Mouse (Mus musculus): ENCODE data around the gene Rptor. TPM values are rescaled to one million over a fixed set of nuclear protein-coding genes. Genes with fewer than 3 reads are reported as not detected.

Gene Rptor
- total RNA-seq, 4 experiments from 2014 or later = 59.2 to 68.7 (median 63.5) TPM

- no peak for DNase-seq (ENCODE audit: low spot score in 2 of 2)
Measured at GRCm38 (mm10) chr11:119808647-119809280, 206.1 kb downstream of the Rptor start.

GRCm38 (mm10) chr11:119809309-119809708 lies 206.6 kb downstream of the Rptor start:
- no peak for DNase-seq (ENCODE audit: low spot score in 2 of 2)

GRCm38 (mm10) chr11:119811022-119811421 lies 208.3 kb downstream of the Rptor start:
- peak; percentile 61 to 65 for DNase-seq (ENCODE audit: low spot score in 2 of 2)

GRCm38 (mm10) chr11:119811598-119811997 lies 208.9 kb downstream of the Rptor start:
- no peak for DNase-seq (ENCODE audit: low spot score in 2 of 2)

GRCm38 (mm10) chr11:119812093-119812492 lies 209.4 kb downstream of the Rptor start:
- DNase-seq (ENCODE audit: low spot score in 2 of 2) = no peak

- DNase-seq (ENCODE audit: low spot score in 2 of 2) = no peak
Measured at GRCm38 (mm10) chr11:119814035-119814558, 211.4 kb downstream of the Rptor start.

GRCm38 (mm10) chr11:119816798-119817361 lies 214.2 kb downstream of the Rptor start:
- no peak for DNase-seq (ENCODE audit: low spot score in 2 of 2)

- no peak for DNase-seq (ENCODE audit: low spot score in 2 of 2)
Measured at GRCm38 (mm10) chr11:119817362-119817837, 214.7 kb downstream of the Rptor start.

- DNase-seq (ENCODE audit: low spot score in 2 of 2) = no peak
Measured at GRCm38 (mm10) chr11:119817898-119818297, 215.2 kb downstream of the Rptor start.

- no peak for DNase-seq (ENCODE audit: low spot score in 2 of 2)
Measured at GRCm38 (mm10) chr11:119821514-119821913, 218.8 kb downstream of the Rptor start.

- DNase-seq (ENCODE audit: low spot score in 2 of 2) = peak in 1 of 2 experiments; percentile 39
Measured at GRCm38 (mm10) chr11:119824072-119824649, 221.5 kb downstream of the Rptor start.

- DNase-seq (ENCODE audit: low spot score in 2 of 2) = no peak
Measured at GRCm38 (mm10) chr11:119825783-119826182, 223.1 kb downstream of the Rptor start.

GRCm38 (mm10) chr11:119826239-119826638 lies 223.5 kb downstream of the Rptor start:
- DNase-seq (ENCODE audit: low spot score in 2 of 2) = no peak

- DNase-seq (ENCODE audit: low spot score in 2 of 2) = no peak
Measured at GRCm38 (mm10) chr11:119829116-119829515, 226.4 kb downstream of the Rptor start.

- no peak for DNase-seq (ENCODE audit: low spot score in 2 of 2)
Measured at GRCm38 (mm10) chr11:119831682-119832081, 229.0 kb downstream of the Rptor start.

GRCm38 (mm10) chr11:119833311-119833710 lies 230.6 kb downstream of the Rptor start:
- DNase-seq (ENCODE audit: low spot score in 2 of 2) = no peak

GRCm38 (mm10) chr11:119833877-119834804 lies 231.4 kb downstream of the Rptor start:
- no peak for DNase-seq (ENCODE audit: low spot score in 2 of 2)

GRCm38 (mm10) chr11:119836326-119836725 lies 233.6 kb downstream of the Rptor start:
- no peak for DNase-seq (ENCODE audit: low spot score in 2 of 2)

GRCm38 (mm10) chr11:119837786-119838185 lies 235.1 kb downstream of the Rptor start:
- no peak for DNase-seq (ENCODE audit: low spot score in 2 of 2)

- DNase-seq (ENCODE audit: low spot score in 2 of 2) = no peak
Measured at GRCm38 (mm10) chr11:119839411-119840342, 237.0 kb downstream of the Rptor start.

Measured in layer of hippocampus, adult 8-10 months (tissue).